Mouse (Mus musculus): Measurements from ENCODE around the gene Olfr823. TPM values are rescaled to one million over a fixed set of nuclear protein-coding genes. Genes with fewer than 3 reads are reported as not detected.
"Not testable (repeated sequence)": the region's sequence is repeated elsewhere in the genome, so short reads cannot be mapped to it uniquely, and the experiment has no call there.

Olfr823 gene
- polyA plus RNA-seq (2015; fragmentation: Nextera tagmentation; extraction: Ambion mirVana): not detected in 2 replicates

DNA sequence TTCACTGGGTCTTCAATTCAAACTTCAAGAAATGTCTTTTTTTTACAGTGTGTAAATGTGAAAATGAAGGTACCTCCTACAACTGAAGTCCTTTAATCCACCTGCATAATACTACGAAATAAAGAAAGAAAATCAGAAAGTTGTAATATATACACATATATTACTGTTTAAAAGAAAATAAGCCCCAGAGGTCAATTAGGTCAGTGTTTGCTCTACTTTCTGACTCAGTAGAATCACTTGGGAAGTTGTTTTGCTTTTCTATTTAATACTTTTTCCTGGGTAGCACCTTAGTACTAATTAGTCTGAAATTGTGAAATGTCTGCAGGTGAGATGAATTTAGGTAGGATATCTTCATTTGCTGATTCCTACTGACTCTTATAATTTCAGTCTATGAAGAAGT, at the start of gene Olfr823:
TSS of gene Olfr823 (minus strand) at position 101 of the 400 bp plus-strand sequence.
- H3K27ac ChIP-seq (ENCODE audit: low read length); H3K4me1 ChIP-seq (ENCODE audit: control insufficient read depth, insufficient read depth, low read length); H3K36me3 ChIP-seq (ENCODE audit: control insufficient read depth, insufficient read depth, low read length); H3K9ac ChIP-seq (ENCODE audit: low read length); H3K9me3 ChIP-seq (replicated peaks; ENCODE audit: control insufficient read depth, low read length); ATAC-seq (ENCODE audit: insufficient read depth, low FRiP score); H3K27me3 ChIP-seq (ENCODE audit: control insufficient read depth, insufficient read depth, low read length); H3K4me2 ChIP-seq (ENCODE audit: low read depth, low read length); H3K4me3 ChIP-seq (replicated peaks; ENCODE audit: low read length): not testable (repeated sequence)
- WGBS: 66% methylated on average over 1 of the region's 1 CpGs

DNA sequence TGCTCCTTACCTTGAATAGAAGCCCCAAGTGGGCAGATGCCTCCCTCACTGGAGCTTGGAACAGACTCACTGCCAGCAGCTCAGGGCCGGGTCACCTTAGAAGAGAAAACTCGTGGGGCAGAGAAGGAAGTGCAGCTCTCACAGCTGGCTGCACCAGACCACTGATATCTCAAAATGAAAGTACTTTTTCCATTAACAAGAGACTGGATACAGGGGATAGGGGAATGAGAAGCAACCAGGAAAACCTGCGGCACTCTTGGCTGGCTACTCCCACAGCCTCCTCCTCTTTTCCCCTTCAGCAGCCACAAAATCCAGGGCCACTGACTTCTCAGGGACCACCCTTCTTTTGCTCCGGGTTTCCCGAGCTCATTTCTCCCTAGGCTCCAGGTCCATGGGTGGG, 28.9 kb upstream of the Olfr823 start:
- H3K4me1 ChIP-seq (ENCODE audit: control insufficient read depth, insufficient read depth, low read length): no peaks in the 10 kb centered on the region
- H3K27ac ChIP-seq (ENCODE audit: low read length): no peak overlapping the region
- 74% methylated on average over 5 of the region's 5 CpGs for WGBS
- no peak for ATAC-seq (ENCODE audit: insufficient read depth, low FRiP score)
- H3K27me3 ChIP-seq (ENCODE audit: control insufficient read depth, insufficient read depth, low read length): no peaks in the 10 kb centered on the region
- no peaks in the 10 kb centered on the region for H3K9me3 ChIP-seq (replicated peaks; ENCODE audit: control insufficient read depth, low read length)
- H3K36me3 ChIP-seq (ENCODE audit: control insufficient read depth, insufficient read depth, low read length): no peaks in the 10 kb centered on the region
- H3K9ac ChIP-seq (ENCODE audit: low read length): no peak overlapping the region
- H3K4me3 ChIP-seq (replicated peaks; ENCODE audit: low read length): no peak overlapping the region
- H3K4me2 ChIP-seq (ENCODE audit: low read depth, low read length): no peak overlapping the region

GRCm38 (mm10) chr10:130142481-130142880, 27.3 kb upstream of the Olfr823 start:
- H3K9me3 ChIP-seq (replicated peaks; ENCODE audit: control insufficient read depth, low read length); H3K27ac ChIP-seq (ENCODE audit: low read length); H3K27me3 ChIP-seq (ENCODE audit: control insufficient read depth, insufficient read depth, low read length); H3K4me3 ChIP-seq (replicated peaks; ENCODE audit: low read length); H3K9ac ChIP-seq (ENCODE audit: low read length); ATAC-seq (ENCODE audit: insufficient read depth, low FRiP score); H3K4me2 ChIP-seq (ENCODE audit: low read depth, low read length); H3K36me3 ChIP-seq (ENCODE audit: control insufficient read depth, insufficient read depth, low read length); H3K4me1 ChIP-seq (ENCODE audit: control insufficient read depth, insufficient read depth, low read length): not testable (repeated sequence)
- 77% methylated on average over 5 of the region's 5 CpGs for whole genome bisulfite sequencing

DNA sequence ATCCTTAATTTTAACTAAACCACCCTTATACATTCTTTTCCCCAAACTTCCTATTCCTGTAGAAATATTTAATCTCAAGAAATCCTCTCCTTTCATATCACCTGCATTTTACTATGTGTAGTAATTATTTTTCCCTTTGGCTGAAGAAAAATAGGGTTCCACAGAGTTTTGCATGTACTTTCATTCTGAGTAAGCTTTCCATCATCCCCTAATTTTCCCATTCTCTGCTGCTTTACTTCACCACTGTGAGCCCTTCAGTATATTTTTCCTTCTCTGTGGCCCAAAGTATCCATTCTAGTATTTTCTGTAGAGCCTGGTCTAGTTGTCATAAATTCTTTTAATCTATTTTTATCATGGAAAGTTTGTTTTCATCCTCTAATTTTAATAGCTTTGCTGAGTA, 19.6 kb upstream of the Olfr823 start:
- no peak for ATAC-seq (ENCODE audit: insufficient read depth, low FRiP score)
- H3K4me2 ChIP-seq (ENCODE audit: low read depth, low read length): no peak overlapping the region
- H3K4me1 ChIP-seq (ENCODE audit: control insufficient read depth, insufficient read depth, low read length): no peaks in the 10 kb centered on the region
- no peaks in the 10 kb centered on the region for H3K9me3 ChIP-seq (replicated peaks; ENCODE audit: control insufficient read depth, low read length)
- H3K36me3 ChIP-seq (ENCODE audit: control insufficient read depth, insufficient read depth, low read length): no peaks in the 10 kb centered on the region
- no peak overlapping the region for H3K9ac ChIP-seq (ENCODE audit: low read length)
- no peaks in the 10 kb centered on the region for H3K27me3 ChIP-seq (ENCODE audit: control insufficient read depth, insufficient read depth, low read length)
- H3K27ac ChIP-seq (ENCODE audit: low read length): no peak overlapping the region
- no peak overlapping the region for H3K4me3 ChIP-seq (replicated peaks; ENCODE audit: low read length)

DNA sequence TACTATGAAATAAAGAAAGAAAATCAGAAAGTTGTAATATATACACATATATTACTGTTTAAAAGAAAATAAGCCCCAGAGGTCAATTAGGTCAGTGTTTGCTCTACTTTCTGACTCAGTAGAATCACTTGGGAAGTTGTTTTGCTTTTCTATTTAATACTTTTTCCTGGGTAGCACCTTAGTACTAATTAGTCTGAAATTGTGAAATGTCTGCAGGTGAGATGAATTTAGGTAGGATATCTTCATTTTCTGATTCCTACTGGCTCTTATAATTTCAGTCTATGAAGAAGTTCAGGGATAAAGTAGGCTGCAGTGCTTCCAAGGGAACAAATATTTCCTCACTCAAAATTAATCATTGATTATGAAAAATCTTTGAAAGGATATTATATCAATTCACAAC, 14.7 kb upstream of the Olfr823 start, which contains the start of gene Olfr824:
TSS of gene Olfr824 (minus strand) at position 101 of the 400 bp plus-strand sequence.
- not testable (repeated sequence) for H3K9ac ChIP-seq (ENCODE audit: low read length); H3K4me3 ChIP-seq (replicated peaks; ENCODE audit: low read length); ATAC-seq (ENCODE audit: insufficient read depth, low FRiP score); H3K4me2 ChIP-seq (ENCODE audit: low read depth, low read length); H3K36me3 ChIP-seq (ENCODE audit: control insufficient read depth, insufficient read depth, low read length); H3K27ac ChIP-seq (ENCODE audit: low read length); H3K9me3 ChIP-seq (replicated peaks; ENCODE audit: control insufficient read depth, low read length); H3K27me3 ChIP-seq (ENCODE audit: control insufficient read depth, insufficient read depth, low read length); H3K4me1 ChIP-seq (ENCODE audit: control insufficient read depth, insufficient read depth, low read length)

GRCm38 (mm10) chr10:130116045-130116444, 862 bp upstream of the Olfr823 start:
- not testable (repeated sequence) for H3K36me3 ChIP-seq (ENCODE audit: control insufficient read depth, insufficient read depth, low read length); H3K9ac ChIP-seq (ENCODE audit: low read length); H3K9me3 ChIP-seq (replicated peaks; ENCODE audit: control insufficient read depth, low read length); H3K4me1 ChIP-seq (ENCODE audit: control insufficient read depth, insufficient read depth, low read length); H3K27ac ChIP-seq (ENCODE audit: low read length); H3K4me2 ChIP-seq (ENCODE audit: low read depth, low read length); ATAC-seq (ENCODE audit: insufficient read depth, low FRiP score); H3K27me3 ChIP-seq (ENCODE audit: control insufficient read depth, insufficient read depth, low read length); H3K4me3 ChIP-seq (replicated peaks; ENCODE audit: low read length)
- WGBS: 69% methylated on average over 3 of the region's 3 CpGs

GRCm38 (mm10) chr10:130096104-130096503, 19.1 kb downstream of the Olfr823 start:
- Histone ChIP-seq H3K27me3 (ENCODE audit: control insufficient read depth, insufficient read depth, low read length) (no peaks in the 10 kb centered on the region), H3K9ac (ENCODE audit: low read length) (no peak overlapping the region), H3K9me3 (replicated peaks; ENCODE audit: control insufficient read depth, low read length) (no peaks in the 10 kb centered on the region), H3K4me1 (ENCODE audit: control insufficient read depth, insufficient read depth, low read length) (no peaks in the 10 kb centered on the region), H3K27ac (ENCODE audit: low read length) (no peak overlapping the region), H3K4me2 (ENCODE audit: low read depth, low read length) (no peak overlapping the region), H3K36me3 (ENCODE audit: control insufficient read depth, insufficient read depth, low read length) (no peaks in the 10 kb centered on the region), H3K4me3 (replicated peaks; ENCODE audit: low read length) (no peak overlapping the region)
- no peak for ATAC-seq (ENCODE audit: insufficient read depth, low FRiP score)

DNA sequence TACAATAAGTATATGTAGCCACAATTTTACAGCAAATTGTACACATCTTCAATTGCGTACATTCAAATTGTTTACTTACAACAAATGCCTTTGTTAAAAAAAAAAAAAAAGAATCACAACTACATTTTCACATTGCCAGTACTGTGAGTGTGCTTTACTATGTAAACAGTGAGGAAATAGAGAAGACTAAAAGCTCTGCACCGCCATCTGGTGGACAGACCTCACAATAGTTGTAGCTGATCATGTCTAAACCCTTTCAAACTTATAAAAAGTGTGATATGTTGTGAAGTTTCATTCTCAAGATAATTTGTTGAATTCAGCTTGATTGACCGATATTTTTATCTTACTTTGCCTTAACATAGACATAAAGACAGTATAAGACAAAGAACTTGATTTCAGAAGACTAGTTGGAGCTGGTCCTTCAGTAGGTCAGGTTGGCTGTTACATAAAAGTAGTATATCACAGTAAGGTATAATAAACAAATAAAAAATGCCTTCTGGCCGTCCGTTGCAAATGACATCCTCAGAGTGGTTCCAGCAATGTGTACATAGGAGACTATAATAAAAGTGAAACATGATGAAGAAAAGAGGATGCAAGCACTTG, 22.2 kb downstream of the Olfr823 start:
- Histone ChIP-seq H3K9me3 (replicated peaks; ENCODE audit: control insufficient read depth, low read length) (no peaks in the 10 kb centered on the region), H3K4me3 (replicated peaks; ENCODE audit: low read length) (no peak overlapping the region)
- 14% methylated on average over 5 of the region's 5 CpGs for WGBS

DNA sequence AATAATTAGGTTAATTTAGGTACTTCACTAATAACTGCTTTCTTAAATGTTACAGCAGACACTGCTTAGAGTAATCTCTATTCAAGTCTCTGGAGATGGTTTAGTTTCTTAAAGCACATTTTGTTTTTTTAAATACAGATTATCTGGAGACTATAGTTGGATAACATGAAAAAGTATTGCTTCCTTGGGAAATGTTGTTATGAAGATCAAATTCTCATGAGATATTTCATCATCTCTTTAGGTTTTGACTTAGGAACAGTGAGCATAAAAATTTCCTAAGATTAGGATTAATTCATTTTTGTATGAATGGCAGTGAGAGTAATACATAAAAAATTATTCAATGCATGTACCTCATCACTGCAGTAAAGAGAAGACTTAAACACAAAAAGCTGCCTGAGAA, 44.3 kb downstream of the Olfr823 start, which contains the start of gene Olfr822:
TSS of gene Olfr822 (plus strand) at position 301 of the 400 bp plus-strand sequence.
- ATAC-seq (ENCODE audit: insufficient read depth, low FRiP score): no peak
- Histone ChIP-seq H3K27me3 (ENCODE audit: control insufficient read depth, insufficient read depth, low read length) (no peaks in the 10 kb centered on the region), H3K4me1 (ENCODE audit: control insufficient read depth, insufficient read depth, low read length) (no peaks in the 10 kb centered on the region), H3K9ac (ENCODE audit: low read length) (no peak within 1 kb of the TSS), H3K4me3 (replicated peaks; ENCODE audit: low read length) (no peak within 1 kb of the TSS), H3K36me3 (ENCODE audit: control insufficient read depth, insufficient read depth, low read length) (no peaks in the 10 kb centered on the region), H3K27ac (ENCODE audit: low read length) (no peak within 1 kb of the TSS), H3K4me2 (ENCODE audit: low read depth, low read length) (no peak within 1 kb of the TSS), H3K9me3 (replicated peaks; ENCODE audit: control insufficient read depth, low read length) (no peaks in the 10 kb centered on the region)

More for the DNA sequence above, 22.2 kb downstream of the Olfr823 start:
- Histone ChIP-seq H3K4me2 (ENCODE audit: low read depth, low read length) (no peak overlapping the region), H3K36me3 (ENCODE audit: control insufficient read depth, insufficient read depth, low read length) (no peaks in the 10 kb centered on the region), H3K27me3 (ENCODE audit: control insufficient read depth, insufficient read depth, low read length) (no peaks in the 10 kb centered on the region), H3K4me1 (ENCODE audit: control insufficient read depth, insufficient read depth, low read length) (no peaks in the 10 kb centered on the region), H3K9ac (ENCODE audit: low read length) (no peak overlapping the region), H3K27ac (ENCODE audit: low read length) (no peak overlapping the region)
- no peak for ATAC-seq (ENCODE audit: insufficient read depth, low FRiP score)

All from stomach, embryonic 16.5 days (tissue).